Mouse (Mus musculus) hindbrain, postnatal 0 days (tissue): ENCODE measurements at regions not wholly inside any gene's neighbourhood (a gene's known extent, or its start where the extent isn't known, plus 50 kb on each side); places are given as distances from the start of the nearest gene placed in this dataset.

Experiments used
- ATAC-seq: fragments of 200-750 bp; cut with Nextera tagmentation; 2 replicates; pipeline ENCODE4 v1.8.0; 2017; ENCODE audit warnings: mild to moderate bottlenecking, moderate TSS enrichment, moderate library complexity
- DNase-seq: peaks from one replicate; pipeline ENCODE4 v3.0.0-alpha.2; 2015; ENCODE audit warnings: low spot score
- H3K27ac ChIP-seq: fragments of 300-500 bp; sonication (generic); 2 replicates; pipeline ENCODE4 v1.5.1; 2014; ENCODE audit warnings: mild to moderate bottlenecking
- H3K27me3 ChIP-seq: fragments of 300-500 bp; sonication (generic); 2 replicates; pipeline ENCODE4 v1.6.1; 2014; ENCODE audit warnings: low read length, mixed read lengths; ENCODE audit not compliant: insufficient read depth
- H3K36me3 ChIP-seq: fragments of 300-500 bp; sonication (generic); 2 replicates; pipeline ENCODE4 v1.6.1; 2014; ENCODE audit warnings: low read length, mixed read lengths; ENCODE audit not compliant: insufficient read depth
- H3K4me1 ChIP-seq: fragments of 300-500 bp; sonication (generic); 2 replicates; pipeline ENCODE4 v1.6.1; 2014; ENCODE audit warnings: antibody characterized with exemption, low read length, mixed read lengths; ENCODE audit not compliant: insufficient read depth
- H3K4me2 ChIP-seq: fragments of 300-500 bp; sonication (generic); 2 replicates; pipeline ENCODE4 v1.6.1; 2014; ENCODE audit warnings: low read depth, mild to moderate bottlenecking, low read length, moderate library complexity, mixed read lengths
- H3K4me3 ChIP-seq: fragments of 300-500 bp; sonication (generic); 2 replicates; pipeline ENCODE4 v1.5.1; 2014; ENCODE audit warnings: low read length
- H3K9ac ChIP-seq: fragments of 300-500 bp; sonication (generic); replicated peaks from 2 replicates; pipeline ENCODE4 v1.6.1; 2014; ENCODE audit warnings: mild to moderate bottlenecking, low read length, moderate library complexity, mixed read lengths
- H3K9me3 ChIP-seq: fragments of 300-500 bp; sonication (generic); 2 replicates; pipeline ENCODE4 v1.6.1; 2016; ENCODE audit warnings: low read length, mixed read lengths
- CTCF ChIP-seq: IDR thresholded peaks from 2 replicates; pipeline ENCODE4 v1.5.1; 2016; ENCODE audit warnings: antibody characterized with exemption, control low read depth, low read depth
- WGBS: fragments of 180-500 bp; shearing (Covaris S2); extraction: QIAGEN DNeasy Blood & Tissue Kit; methylation state at CpG from one replicate; pipeline ENCODE4 v1.1.7; 2014; 5-methylcytosine and 5-hydroxymethylcytosine counted together

DNA sequence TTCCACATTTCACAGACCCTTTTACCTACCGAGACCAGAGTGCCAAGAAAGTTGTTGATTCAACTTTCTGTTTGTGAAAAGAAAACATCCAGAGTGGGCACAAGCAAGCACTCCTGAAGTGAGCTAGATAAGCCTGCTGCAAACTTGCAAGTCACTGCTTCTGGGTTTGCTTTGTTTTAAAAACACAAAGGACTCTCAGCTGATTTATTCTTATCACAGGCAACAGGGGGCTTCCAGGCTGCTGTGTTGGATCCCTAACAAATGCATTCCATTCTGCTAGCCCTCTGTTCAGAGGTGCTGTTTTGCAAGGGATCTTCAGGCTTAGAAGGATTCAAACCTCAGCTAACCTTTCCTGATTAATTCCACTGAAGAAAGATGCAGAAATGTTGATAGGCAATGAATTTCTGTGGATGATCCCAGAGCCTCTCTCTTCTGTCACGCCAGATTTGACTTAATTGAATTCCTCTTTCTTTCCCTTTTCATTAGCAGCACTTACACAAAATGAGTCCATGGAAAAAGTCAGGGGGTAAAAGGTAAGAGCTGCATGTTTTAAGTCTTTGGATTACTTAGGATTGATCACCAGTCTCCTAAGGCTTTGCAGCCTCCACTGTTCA lies 103.7 kb upstream of the Col8a1 start:
- Histone ChIP-seq H3K9me3 (no peaks in the 10 kb centered on the region), H3K36me3 (no peaks in the 10 kb centered on the region), H3K27ac (peak overlapping the region; percentile 36; the same call in 1 of the 2 replicates), H3K4me3 (no peak overlapping the region), H3K4me1 (0 out of 2 replicates have a peak, but pooled peaks cover 3% of the 10 kb centered on the region), H3K9ac (no peak overlapping the region), H3K4me2 (no peak overlapping the region), H3K27me3 (no peaks in the 10 kb centered on the region)
- TF ChIP-seq CTCF: no peak
- 8% methylated on average over 2 of the region's 2 CpGs for WGBS
- 0 out of 2 replicates have a peak, but pooled peaks have one; percentile 15 for ATAC-seq
- peak; percentile 21 for DNase-seq

DNA sequence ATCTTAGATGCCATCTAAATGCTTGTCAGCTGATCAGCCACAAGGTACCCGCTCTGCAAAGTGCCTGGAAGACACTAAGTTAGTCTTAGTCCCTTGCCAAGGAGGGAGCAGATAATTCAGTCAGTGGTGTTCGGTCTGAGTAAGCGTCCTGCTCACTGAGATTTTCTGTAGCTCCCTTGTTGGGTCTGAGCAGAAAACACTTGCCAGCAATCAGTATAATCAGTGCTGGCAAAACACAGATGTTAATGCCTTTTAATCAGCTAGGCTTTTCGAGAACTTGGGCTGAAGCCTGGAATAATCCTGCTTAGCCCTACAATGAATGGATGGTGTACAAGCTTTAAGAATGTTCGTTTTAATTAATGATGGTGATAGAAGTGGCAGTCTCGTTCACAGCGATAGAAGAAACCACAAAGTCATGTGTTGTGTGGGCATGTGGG lies 104.2 kb upstream of the Col8a1 start:
- TF ChIP-seq CTCF: no peak

DNA sequence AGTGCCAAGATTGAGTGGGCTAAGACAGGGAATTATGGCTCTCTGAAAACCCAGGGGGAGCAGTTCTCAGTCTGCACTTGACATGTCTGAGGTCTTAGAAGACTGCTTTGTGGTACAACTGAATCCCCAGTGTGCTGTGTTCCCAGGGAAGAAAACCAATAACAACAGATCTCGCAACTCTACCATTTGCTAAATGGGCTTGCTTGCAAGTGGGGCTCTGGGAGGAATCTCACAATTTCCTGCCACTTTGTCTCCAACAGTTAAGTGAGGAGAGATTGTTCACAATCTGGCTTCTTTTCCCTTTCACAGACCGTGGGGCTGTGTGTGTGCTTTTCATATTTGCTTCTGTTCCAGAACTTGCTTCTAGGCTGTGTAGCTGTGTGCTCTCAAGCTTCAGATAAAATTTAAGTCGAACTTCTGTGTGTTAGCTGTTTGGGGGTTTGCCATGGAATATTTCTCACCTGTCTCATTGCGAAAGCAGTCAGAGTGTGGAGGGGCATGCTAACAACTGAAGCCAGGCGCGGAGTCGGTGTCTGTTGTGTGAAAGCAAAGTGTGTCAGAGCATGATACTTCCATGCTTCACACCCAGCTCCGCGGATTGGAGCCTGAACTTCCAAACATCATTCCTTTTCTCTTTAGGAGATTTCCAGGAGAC lies 108.8 kb upstream of the Col8a1 start:
- Histone ChIP-seq H3K4me2 (no peak overlapping the region), H3K9me3 (no peaks in the 10 kb centered on the region), H3K36me3 (no peaks in the 10 kb centered on the region), H3K27ac (no peak overlapping the region), H3K4me1 (0 out of 2 replicates have a peak, but pooled peaks cover 3% of the 10 kb centered on the region), H3K4me3 (no peak overlapping the region), H3K27me3 (no peaks in the 10 kb centered on the region), H3K9ac (no peak overlapping the region)
- ATAC-seq: no peak
- no peak for DNase-seq
- 76% methylated on average over 9 of the region's 9 CpGs for WGBS
- TF ChIP-seq CTCF: no peak

More for the DNA sequence above, 104.2 kb upstream of the Col8a1 start:
- ATAC-seq (peak; percentile 78), DNase-seq (peak; percentile 27)
- no peaks in the 10 kb centered on the region for H3K27me3 ChIP-seq
- H3K9ac ChIP-seq: no peak overlapping the region
- no peak overlapping the region for H3K4me2 ChIP-seq
- WGBS: 11% methylated on average over 7 of the region's 7 CpGs
- H3K4me1 ChIP-seq: 0 out of 2 replicates have a peak, but pooled peaks cover 3% of the 10 kb centered on the region
- no peaks in the 10 kb centered on the region for H3K36me3 ChIP-seq
- H3K9me3 ChIP-seq: no peaks in the 10 kb centered on the region
- H3K27ac ChIP-seq: peak overlapping the region; percentile 36; the same call in 1 of the 2 replicates
- no peak overlapping the region for H3K4me3 ChIP-seq

DNA sequence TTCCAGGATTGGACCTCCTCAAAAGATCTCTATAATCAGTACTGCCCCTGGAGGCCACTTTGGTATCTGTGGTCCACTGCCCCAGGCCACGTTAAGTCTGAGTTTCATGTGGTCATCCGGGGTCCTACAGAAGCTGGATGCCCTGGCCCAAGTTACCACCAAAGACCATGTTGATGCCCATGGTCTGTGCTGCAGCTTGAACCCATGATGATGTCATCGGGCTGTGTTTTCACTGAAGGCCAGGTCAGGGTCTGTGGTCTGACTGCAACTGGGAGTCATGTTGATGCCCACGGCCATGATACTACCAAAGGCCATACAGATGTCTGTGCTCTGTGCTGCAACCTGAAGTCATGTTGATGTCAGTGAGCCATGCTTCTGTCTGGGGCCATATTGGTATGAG lies 122.3 kb upstream of the Col8a1 start:
- no peak for TF ChIP-seq CTCF
- 96% methylated on average over 4 of the region's 4 CpGs for WGBS

DNA sequence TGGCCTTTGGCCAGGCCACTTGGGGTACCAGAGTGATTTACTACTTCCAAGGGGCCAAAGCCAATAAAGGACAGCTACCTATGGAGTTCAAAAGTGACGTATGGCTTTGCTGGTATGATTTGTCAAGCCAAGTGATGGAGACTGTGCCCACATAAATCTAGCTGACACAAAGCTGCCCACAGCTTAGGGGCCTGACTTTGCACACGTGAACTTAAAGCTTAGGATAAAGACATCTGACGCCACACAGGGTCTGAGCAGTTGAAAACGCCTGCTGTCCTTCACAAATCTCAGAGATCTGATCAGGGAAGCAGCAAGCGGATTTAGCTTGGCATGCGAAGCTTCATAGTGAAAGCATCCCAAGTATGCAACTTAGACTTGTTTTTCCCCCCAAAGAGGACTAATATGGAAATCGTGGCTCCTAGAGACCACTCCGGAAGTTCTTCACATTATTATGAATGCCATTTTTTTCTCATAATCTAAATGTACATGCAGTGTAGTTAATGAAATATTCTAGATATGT lies 127.1 kb upstream of the Col8a1 start:
- no peak overlapping the region for H3K27ac ChIP-seq

More for the DNA sequence above, 122.3 kb upstream of the Col8a1 start:
- DNase-seq: no peak
- Histone ChIP-seq H3K9me3 (no peaks in the 10 kb centered on the region), H3K27me3 (no peaks in the 10 kb centered on the region), H3K4me2 (no peak overlapping the region), H3K27ac (no peak overlapping the region), H3K4me3 (no peak overlapping the region), H3K4me1 (no peaks in the 10 kb centered on the region), H3K9ac (no peak overlapping the region), H3K36me3 (no peaks in the 10 kb centered on the region)
- no peak for ATAC-seq

DNA sequence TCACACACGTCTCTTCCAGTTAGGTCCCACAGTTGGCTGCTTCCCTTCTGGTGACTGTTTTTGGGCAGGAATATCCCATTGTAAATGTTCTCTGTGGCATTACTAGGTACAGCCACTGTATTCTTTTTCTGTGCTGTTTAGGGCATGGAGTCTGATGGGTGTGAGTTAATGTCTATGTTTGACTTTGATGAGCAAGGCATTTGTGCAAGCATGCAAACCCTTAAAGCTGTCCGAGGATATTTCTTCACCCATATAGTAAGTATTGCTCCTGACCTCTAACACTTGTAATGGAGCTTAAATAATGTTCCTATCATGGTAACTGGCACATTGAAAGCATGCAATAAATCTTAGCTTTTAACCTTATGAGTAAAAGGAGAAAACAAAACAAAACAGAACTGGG lies 133.6 kb upstream of the Col8a1 start:
- Histone ChIP-seq H3K9ac (no peak overlapping the region), H3K27me3 (no peaks in the 10 kb centered on the region), H3K27ac (no peak overlapping the region), H3K4me3 (no peak overlapping the region), H3K4me2 (no peak overlapping the region), H3K4me1 (no peaks in the 10 kb centered on the region), H3K9me3 (no peaks in the 10 kb centered on the region), H3K36me3 (no peaks in the 10 kb centered on the region)
- ATAC-seq: no peak
- no peak for TF ChIP-seq CTCF
- WGBS: 49% methylated on average over 2 of the region's 2 CpGs
- DNase-seq: no peak

More for the DNA sequence above, 127.1 kb upstream of the Col8a1 start:
- Histone ChIP-seq H3K4me2 (no peak overlapping the region), H3K9ac (no peak overlapping the region), H3K27me3 (no peaks in the 10 kb centered on the region), H3K9me3 (no peaks in the 10 kb centered on the region), H3K4me3 (no peak overlapping the region), H3K36me3 (no peaks in the 10 kb centered on the region), H3K4me1 (no peaks in the 10 kb centered on the region)
- 68% methylated on average over 8 of the region's 8 CpGs for WGBS
- no peak for TF ChIP-seq CTCF
- ATAC-seq (no peak), DNase-seq (no peak)
